In the genomic region with DNA sequence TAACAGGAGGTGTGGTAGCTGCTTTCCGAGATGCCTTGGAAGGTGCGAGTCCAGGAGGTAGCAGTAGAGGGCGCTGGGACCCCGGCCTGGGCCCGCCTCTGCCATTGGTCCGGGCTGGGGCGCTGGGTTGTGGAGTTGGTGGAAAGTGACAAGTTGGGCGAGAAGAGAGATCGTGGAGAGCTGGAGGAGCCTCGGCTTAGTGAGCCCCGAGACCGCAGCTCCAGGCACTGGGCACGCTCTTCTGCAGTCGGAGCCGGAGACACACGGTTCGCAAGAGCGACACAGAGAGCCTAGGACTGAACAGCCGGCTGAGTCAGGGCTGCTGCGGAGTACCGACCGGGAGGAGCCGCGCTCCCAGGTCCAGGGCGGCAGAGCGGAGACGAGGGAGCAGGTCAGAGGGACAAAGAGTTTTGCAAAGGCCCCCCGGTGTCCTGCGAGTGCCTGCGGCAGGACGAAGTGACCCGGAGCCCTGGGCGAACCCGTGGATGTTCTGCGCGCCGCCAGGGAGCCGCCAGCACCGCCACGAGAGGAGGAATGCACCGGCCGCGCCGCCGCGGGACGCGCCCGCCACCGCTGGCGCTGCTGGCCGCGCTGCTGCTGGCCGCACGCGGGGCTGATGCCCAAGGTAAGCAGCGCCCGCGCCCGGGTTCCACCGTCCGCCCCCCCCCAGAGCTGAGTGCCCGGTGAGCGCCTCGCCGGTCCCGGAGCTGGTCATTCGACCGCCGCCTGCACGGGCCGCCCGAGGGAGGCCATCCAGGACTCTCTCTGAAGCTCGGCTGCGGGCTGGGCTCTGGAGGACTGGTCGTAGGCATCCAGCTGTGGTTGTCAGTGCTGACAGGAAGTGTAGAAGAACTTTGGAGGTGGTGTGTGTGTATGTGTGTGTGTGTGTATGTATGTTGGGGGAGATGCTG, we compare ENCODE assay signal across 8 mouse cellular contexts. TPM values are rescaled to one million over a fixed set of nuclear protein-coding genes. Genes with fewer than 3 reads are reported as not detected.
DNase-seq lines count a peak whose midpoint lies in the region; ATAC-seq and TF ChIP-seq lines count a peak whose summit lies in the region.

Ror1 (plus strand) TSS at position 107 of the 911 bp plus-strand sequence.

- DNase-seq in adipocyte (ENCODE audit: low spot score) = peak; percentile 80
- peak; percentile 94 to 97 for DNase-seq in cerebellum, postnatal 4 days (ENCODE audit: low spot score in 2 of 2)
- peak; percentile 78 to 81 for DNase-seq in gastrocnemius, adult 8-10 months (ENCODE audit: low spot score in 2 of 2)
- peak; percentile 90 for DNase-seq in hindbrain, postnatal 0 days (ENCODE audit: low spot score)
- DNase-seq in left cerebral cortex, adult 11 months (ENCODE audit: low spot score) = peak; percentile 69
- peak; percentile 90 for DNase-seq in lung, postnatal 25 days (ENCODE audit: low spot score)
- peak; percentile 93 for DNase-seq in retina, postnatal 1 day
- peak; percentile 72 for DNase-seq in urinary bladder, adult 2 months (ENCODE audit: low spot score)

- peak within 1 kb of the TSS; percentile 78 for H3K4me3 ChIP-seq in hindbrain, postnatal 0 days (ENCODE audit: low read length)

- H3K4me2 ChIP-seq in hindbrain, postnatal 0 days (ENCODE audit: low read depth, low read length) = peak within 1 kb of the TSS; percentile 94

- WGBS in hindbrain, postnatal 0 days = under 1% methylated on average over 75 of the region's 76 CpGs

- peaks cover 7% of the 10 kb centered on the region; the same call in 1 of the 2 replicates for H3K4me1 ChIP-seq in hindbrain, postnatal 0 days (ENCODE audit: insufficient read depth, low read length)

- H3K27me3 ChIP-seq in hindbrain, postnatal 0 days (ENCODE audit: insufficient read depth, low read length) = no peaks in the 10 kb centered on the region

- peak within 1 kb of the TSS; percentile 68; the same call in 1 of the 2 replicates for H3K27ac ChIP-seq in hindbrain, postnatal 0 days

- no peaks in the 10 kb centered on the region for H3K9me3 ChIP-seq in hindbrain, postnatal 0 days (ENCODE audit: low read length)

- peak; percentile 94 for ATAC-seq in hindbrain, postnatal 0 days

- H3K9ac ChIP-seq in hindbrain, postnatal 0 days (replicated peaks; ENCODE audit: low read length) = peak within 1 kb of the TSS; percentile 60

- no peaks in the 10 kb centered on the region for H3K36me3 ChIP-seq in hindbrain, postnatal 0 days (ENCODE audit: insufficient read depth, low read length)

- peak; percentile 84 for TF ChIP-seq CTCF in hindbrain, postnatal 0 days (IDR thresholded peaks at IDR 0.05; ENCODE audit: low read depth)

RNA-seq across cellular contexts. Expression of gene Ror1, which starts in this region (rescaled TPM):
- total RNA-seq in gastrocnemius, adult 8-10 months (2022) = under 1 TPM; 0.52 to 0.83 (median 0.64) TPM
- 5.4 and 5.8 TPM in 2 replicates for total RNA-seq in hindbrain, postnatal 0 days (2014; rRNA removed)
- polyA plus RNA-seq in hindbrain, postnatal 0 days (2015; fragmentation: Nextera tagmentation; extraction: Ambion mirVana) = 1.9 and 2.0 TPM in 2 replicates
- polyA plus RNA-seq in urinary bladder, adult 2 months (2012; rRNA removed) = 8.9 and 11.8 TPM in 2 replicates

Comparison
In these comparisons a context has a peak if more than half of its experiments do, and no peak if none do; other contexts are left out.
1. Peak in every context shown above with its lines: DNase-seq, ATAC-seq, H3K4me3 ChIP-seq and H3K27ac ChIP-seq.
2. Peak in DNase-seq in gastrocnemius, adult 8-10 months; RNA of the gene not detected or under 1 TPM.